Mouse (Mus musculus): ENCODE data around the gene Adam12.
A peak's percentile ranks its signal among the peaks of the same experiment; 100 is the strongest.

The Adam12 gene

GRCm38 (mm10) chr7:134009157-134009556, 222.8 kb downstream of the Adam12 start:
- DNase-seq (ENCODE audit: low spot score) = no peak

GRCm38 (mm10) chr7:134007942-134008361, 224.0 kb downstream of the Adam12 start:
- DNase-seq (ENCODE audit: low spot score) = no peak

GRCm38 (mm10) chr7:134001581-134001980, 230.4 kb downstream of the Adam12 start:
- DNase-seq (ENCODE audit: low spot score) = no peak

GRCm38 (mm10) chr7:133990930-133991329, 241.0 kb downstream of the Adam12 start:
- DNase-seq (ENCODE audit: low spot score) = no peak

GRCm38 (mm10) chr7:133988356-133988755, 243.6 kb downstream of the Adam12 start:
- DNase-seq (ENCODE audit: low spot score) = no peak

- no peak for DNase-seq (ENCODE audit: low spot score)
Measured at GRCm38 (mm10) chr7:133986201-133986600, 245.7 kb downstream of the Adam12 start.

GRCm38 (mm10) chr7:133985648-133986047, 246.3 kb downstream of the Adam12 start:
- DNase-seq (ENCODE audit: low spot score) = no peak

GRCm38 (mm10) chr7:133976388-133977122, 255.4 kb downstream of the Adam12 start:
- no peak for DNase-seq (ENCODE audit: low spot score)

GRCm38 (mm10) chr7:133971086-133971485, 260.9 kb downstream of the Adam12 start:
- DNase-seq (ENCODE audit: low spot score) = no peak

GRCm38 (mm10) chr7:133970407-133970806, 261.5 kb downstream of the Adam12 start:
- DNase-seq (ENCODE audit: low spot score) = no peak

GRCm38 (mm10) chr7:133967906-133968305, 264.0 kb downstream of the Adam12 start:
- no peak for DNase-seq (ENCODE audit: low spot score)

- DNase-seq (ENCODE audit: low spot score) = no peak
Measured at GRCm38 (mm10) chr7:133963501-133963900, 268.4 kb downstream of the Adam12 start.

GRCm38 (mm10) chr7:133959200-133959599, 272.7 kb downstream of the Adam12 start:
- no peak for DNase-seq (ENCODE audit: low spot score)

- no peak for DNase-seq (ENCODE audit: low spot score)
Measured at GRCm38 (mm10) chr7:133957873-133958272, 274.1 kb downstream of the Adam12 start.

- no peak for DNase-seq (ENCODE audit: low spot score)
Measured at GRCm38 (mm10) chr7:133954111-133955091, 277.5 kb downstream of the Adam12 start.

GRCm38 (mm10) chr7:133951777-133952545, 280.0 kb downstream of the Adam12 start:
- DNase-seq (ENCODE audit: low spot score) = peak; percentile 24

GRCm38 (mm10) chr7:133947360-133947759, 284.6 kb downstream of the Adam12 start:
- DNase-seq (ENCODE audit: low spot score) = no peak

- no peak for DNase-seq (ENCODE audit: low spot score)
Measured at GRCm38 (mm10) chr7:133946757-133947345, 285.1 kb downstream of the Adam12 start.

GRCm38 (mm10) chr7:133946113-133946512, 285.8 kb downstream of the Adam12 start:
- no peak for DNase-seq (ENCODE audit: low spot score)

GRCm38 (mm10) chr7:133940405-133940804, 291.5 kb downstream of the Adam12 start:
- no peak for DNase-seq (ENCODE audit: low spot score)

GRCm38 (mm10) chr7:133937473-133937872, 294.5 kb downstream of the Adam12 start:
- no peak for DNase-seq (ENCODE audit: low spot score)

GRCm38 (mm10) chr7:133936377-133936776, 295.6 kb downstream of the Adam12 start:
- no peak for DNase-seq (ENCODE audit: low spot score)
